Mouse (Mus musculus) small intestine, adult 2 months (tissue): ENCODE measurements around the gene Hectd2.

Experiments
- CTCF ChIP-seq: fragments of 200-500 bp; IDR thresholded peaks from 2 replicates; pipeline ENCODE4 v1.5.1; 2012; ENCODE audit warnings: low read depth, mild to moderate bottlenecking, control low read depth, inconsistent platforms, low read length, moderate library complexity, mixed read lengths; ENCODE audit not compliant: insufficient replicate concordance, insufficient read length; ENCODE audit errors: extremely low read depth
- POLR2A ChIP-seq: fragments of 200-500 bp; IDR thresholded peaks from 2 replicates; pipeline ENCODE4 v1.6.1; 2012; ENCODE audit warnings: low read depth, mild to moderate bottlenecking, control low read depth, inconsistent platforms, low read length, moderate library complexity

- TF ChIP-seq CTCF (no peak), POLR2A (no peak)
Observed at GRCm38 (mm10) chr19:36668098-36668497, 113.7 kb downstream of the Hectd2 start.
